Mouse (Mus musculus): ENCODE data around the gene Bsg. TPM values are rescaled to one million over a fixed set of nuclear protein-coding genes. Genes with fewer than 3 reads are reported as not detected.
"Not testable (repeated sequence)": the region's sequence is repeated elsewhere in the genome, so short reads cannot be mapped to it uniquely, and the experiment has no call there.

Gene Bsg
- polyA plus RNA-seq, 1 experiment from 2014 or later = 910 TPM

DNA sequence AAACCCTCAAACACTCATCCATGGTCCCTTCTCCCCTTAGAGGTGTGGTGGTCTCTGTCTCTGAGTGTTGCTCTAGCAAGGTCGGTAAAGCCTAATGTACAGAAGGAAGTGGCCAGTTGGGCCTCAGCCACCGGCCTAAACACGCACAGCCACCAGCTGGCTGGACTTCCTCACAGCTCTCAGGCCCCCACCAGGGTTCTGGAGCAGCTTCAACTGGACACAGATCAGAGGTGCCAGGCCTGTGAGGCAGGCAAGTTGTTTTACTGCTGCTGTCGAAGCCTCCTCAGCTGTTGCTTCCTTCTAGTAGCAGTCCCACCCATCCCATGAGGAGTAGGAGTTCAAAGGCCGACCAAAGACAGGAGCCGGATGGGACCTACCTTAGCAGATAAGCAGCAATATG, 6.4 kb upstream of the Bsg start:
- 64% methylated on average over 6 of the region's 6 CpGs for whole genome bisulfite sequencing
- Histone ChIP-seq H3K27me3 (no peaks in the 10 kb centered on the region), H3K9ac (no peak overlapping the region), H3K4me1 (peaks cover 48% of the 10 kb centered on the region), H3K27ac (peak overlapping the region; percentile 88; the same call in 1 of the 2 replicates), H3K4me3 (no peak overlapping the region), H3K36me3 (no peaks in the 10 kb centered on the region), H3K4me2 (no peak overlapping the region), H3K9me3 (no peaks in the 10 kb centered on the region)
- ATAC-seq (ENCODE audit: insufficient number of reproducible peaks, low FRiP score, low TSS enrichment, low read depth) = no peak

DNA sequence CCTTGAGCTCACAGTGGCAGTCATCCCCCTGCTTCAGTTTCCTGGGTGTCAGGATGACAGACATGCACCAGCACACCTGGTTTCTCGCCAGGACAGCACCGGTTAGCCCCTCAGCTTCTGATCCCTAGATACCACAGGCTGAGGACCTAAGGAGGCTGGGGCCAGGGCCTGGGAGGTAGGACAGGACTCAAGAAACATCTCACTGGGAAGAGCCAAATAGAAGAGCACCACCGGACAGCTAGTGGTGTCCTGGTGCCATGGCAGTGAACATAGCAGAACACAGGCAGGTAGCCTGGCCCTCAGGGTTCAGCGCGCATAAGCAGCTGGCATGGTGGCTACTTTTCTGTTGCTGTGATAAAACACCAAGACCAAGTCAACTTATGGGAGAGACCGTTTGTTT, 5.8 kb upstream of the Bsg start:
- Histone ChIP-seq H3K36me3 (no peaks in the 10 kb centered on the region), H3K9me3 (no peaks in the 10 kb centered on the region), H3K27ac (no peak overlapping the region), H3K4me3 (no peak overlapping the region), H3K4me2 (no peak overlapping the region), H3K4me1 (peaks cover 48% of the 10 kb centered on the region), H3K27me3 (no peaks in the 10 kb centered on the region), H3K9ac (no peak overlapping the region)
- WGBS = 94% methylated on average over 6 of the region's 6 CpGs
- ATAC-seq (ENCODE audit: insufficient number of reproducible peaks, low FRiP score, low TSS enrichment, low read depth) = no peak

DNA sequence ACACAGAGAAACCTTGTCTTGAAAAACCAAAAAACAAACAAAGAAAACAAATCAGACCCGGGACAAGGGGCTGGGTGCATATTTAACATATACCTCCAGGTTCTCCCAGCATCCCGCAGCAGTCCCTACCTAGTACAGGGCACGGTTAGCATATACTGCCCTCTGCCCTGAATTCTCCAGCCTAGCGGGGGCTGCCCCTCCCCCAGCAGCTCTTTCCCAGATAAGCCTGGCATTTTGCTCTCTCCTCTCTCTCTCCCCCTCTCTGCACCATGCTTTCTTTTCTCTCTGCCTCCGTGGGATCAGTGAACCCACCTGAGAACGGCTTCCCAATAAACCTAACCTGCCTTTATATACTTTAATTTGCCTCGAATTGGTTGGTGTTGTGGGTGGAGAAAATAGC, 3.6 kb upstream of the Bsg start:
- H3K9me3 ChIP-seq = no peaks in the 10 kb centered on the region
- WGBS = 49% methylated on average over 7 of the region's 7 CpGs
- H3K9ac ChIP-seq = no peak overlapping the region
- ATAC-seq (ENCODE audit: insufficient number of reproducible peaks, low FRiP score, low TSS enrichment, low read depth) = no peak
- H3K4me3 ChIP-seq = no peak overlapping the region
- H3K27me3 ChIP-seq = no peaks in the 10 kb centered on the region
- no peak overlapping the region for H3K4me2 ChIP-seq
- H3K36me3 ChIP-seq = no peaks in the 10 kb centered on the region
- H3K27ac ChIP-seq = no peak overlapping the region
- peaks cover 36% of the 10 kb centered on the region for H3K4me1 ChIP-seq

DNA sequence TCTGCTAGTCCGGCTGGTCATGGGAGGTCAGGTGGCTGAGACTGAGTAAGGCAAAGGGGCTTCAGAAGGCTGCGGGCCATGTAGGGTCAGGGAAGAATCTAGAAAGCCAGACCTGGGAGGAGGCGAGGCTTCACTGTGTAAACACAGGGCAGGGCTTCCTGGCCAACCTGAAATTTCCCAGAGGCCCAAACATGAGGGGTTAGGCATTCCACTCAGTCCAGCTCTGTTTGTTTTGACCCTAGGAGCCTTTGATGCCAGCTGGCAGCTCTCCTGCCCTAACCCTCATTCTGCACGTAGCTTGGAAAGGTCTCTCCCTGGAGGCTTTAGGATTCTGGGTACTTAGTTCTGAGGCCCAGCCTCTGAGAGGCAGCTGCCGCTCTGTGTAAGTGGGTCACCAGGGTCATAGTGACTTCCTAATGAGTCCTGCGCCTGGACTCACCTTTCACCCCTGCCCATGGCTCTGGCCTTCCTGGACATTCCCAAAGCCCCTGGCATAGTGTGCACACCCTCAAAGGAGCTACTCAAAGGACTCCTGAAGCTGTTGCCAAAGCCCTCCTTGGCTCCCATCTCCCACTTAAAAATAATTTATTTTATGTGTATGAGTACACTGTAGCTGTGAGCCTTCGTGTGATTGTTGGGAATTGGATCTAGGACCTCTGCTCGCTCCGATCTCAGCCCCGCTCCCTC, 2.7 kb upstream of the Bsg start:
- Histone ChIP-seq H3K9me3 (no peaks in the 10 kb centered on the region), H3K4me3 (no peak overlapping the region), H3K36me3 (peaks cover 3% of the 10 kb centered on the region; the same call in 1 of the 2 replicates), H3K27me3 (no peaks in the 10 kb centered on the region), H3K4me1 (peaks cover 36% of the 10 kb centered on the region), H3K4me2 (no peak overlapping the region), H3K27ac (peak overlapping the region; percentile 66), H3K9ac (no peak overlapping the region)
- ATAC-seq (ENCODE audit: insufficient number of reproducible peaks, low FRiP score, low TSS enrichment, low read depth) = no peak
- WGBS = 47% methylated on average over 10 of the region's 10 CpGs

DNA sequence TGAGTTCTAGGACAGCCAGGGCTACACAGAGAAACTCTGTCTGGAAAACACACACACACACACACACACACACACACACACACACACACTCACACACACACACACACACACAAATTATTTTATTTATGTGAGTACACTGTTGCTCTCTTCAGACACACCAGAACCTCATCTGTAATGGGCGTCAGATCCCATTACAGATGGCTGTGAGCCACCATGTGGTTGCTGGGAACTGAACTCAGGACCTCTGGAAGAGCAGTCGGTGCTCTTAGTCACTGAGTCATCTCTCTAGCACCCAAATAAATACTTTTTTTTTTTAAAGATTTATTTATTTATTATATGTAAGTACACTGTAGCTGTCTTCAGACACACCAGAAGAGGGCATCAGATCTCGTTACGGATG, 1.3 kb upstream of the Bsg start:
- H3K4me2 ChIP-seq = not testable (repeated sequence)

DNA sequence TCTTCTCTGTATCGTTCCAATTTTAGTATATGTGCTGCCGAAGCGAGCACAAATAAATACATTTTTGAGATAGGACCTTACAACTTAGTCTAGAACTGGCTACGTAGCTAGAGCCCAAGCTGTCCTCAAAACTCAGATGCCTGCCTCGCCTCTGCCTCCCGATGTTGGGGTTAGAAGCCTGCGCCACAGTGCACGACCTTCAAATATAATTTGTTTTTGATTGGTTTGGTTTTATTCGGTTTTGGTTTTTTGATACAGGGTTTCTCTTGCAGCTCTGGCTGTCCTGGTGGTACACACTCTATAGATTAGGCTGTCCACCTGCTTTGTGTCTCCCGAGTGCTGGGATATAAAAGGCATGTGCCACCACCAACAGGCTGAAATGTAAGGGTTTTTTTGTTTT, 750 bp upstream of the Bsg start:
- no peaks in the 10 kb centered on the region for H3K9me3 ChIP-seq
- H3K9ac ChIP-seq = no peak overlapping the region
- H3K4me3 ChIP-seq = peak overlapping the region; percentile 77
- H3K27me3 ChIP-seq = no peaks in the 10 kb centered on the region
- WGBS = 78% methylated on average over 10 of the region's 10 CpGs
- peak overlapping the region; percentile 81 for H3K4me2 ChIP-seq
- peaks cover 38% of the 10 kb centered on the region for H3K4me1 ChIP-seq
- 0 out of 2 replicates have a peak overlapping the region, but pooled peaks have one; percentile 82 for H3K27ac ChIP-seq
- ATAC-seq (ENCODE audit: insufficient number of reproducible peaks, low FRiP score, low TSS enrichment, low read depth) = no peak
- peaks cover 11% of the 10 kb centered on the region for H3K36me3 ChIP-seq

More for the DNA sequence above, 1.3 kb upstream of the Bsg start:
- not testable (repeated sequence) for H3K4me3 ChIP-seq; ATAC-seq (ENCODE audit: insufficient number of reproducible peaks, low FRiP score, low TSS enrichment, low read depth); H3K27ac ChIP-seq; H3K9me3 ChIP-seq; H3K9ac ChIP-seq; H3K27me3 ChIP-seq
- Histone ChIP-seq H3K36me3 (peaks cover 10% of the 10 kb centered on the region), H3K4me1 (peaks cover 38% of the 10 kb centered on the region)
- 82% methylated on average over 4 of the region's 4 CpGs for whole genome bisulfite sequencing

DNA sequence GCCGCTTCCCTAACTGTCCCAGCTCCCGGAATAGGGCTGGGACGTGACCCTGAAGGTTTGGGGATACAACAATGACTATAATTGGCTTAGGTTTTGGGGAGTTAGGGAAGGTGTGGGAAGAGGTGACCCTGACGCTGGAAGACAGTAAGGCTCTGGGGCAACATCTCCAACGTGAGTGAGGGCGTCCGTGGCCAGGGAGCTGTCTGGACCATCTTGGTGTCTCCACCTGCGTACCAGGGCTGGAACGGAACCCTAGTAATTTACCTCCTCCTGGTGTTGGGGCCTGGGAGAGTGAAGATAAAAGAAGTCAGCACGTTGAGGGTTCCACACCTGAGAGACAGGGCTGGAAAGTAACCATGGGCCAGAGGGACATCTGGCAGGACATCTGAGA, 674 bp downstream of the Bsg start:
- peak overlapping the region; percentile 81 for H3K4me2 ChIP-seq
- WGBS = 4% methylated on average over 10 of the region's 10 CpGs
- H3K4me3 ChIP-seq = peak overlapping the region; percentile 77
- no peaks in the 10 kb centered on the region for H3K27me3 ChIP-seq
- H3K9me3 ChIP-seq = no peaks in the 10 kb centered on the region
- ATAC-seq (ENCODE audit: insufficient number of reproducible peaks, low FRiP score, low TSS enrichment, low read depth) = no peak
- peak overlapping the region; percentile 82 for H3K9ac ChIP-seq
- peak overlapping the region; percentile 82; the same call in 1 of the 2 replicates for H3K27ac ChIP-seq
- peaks cover 25% of the 10 kb centered on the region for H3K36me3 ChIP-seq
- peaks cover 42% of the 10 kb centered on the region for H3K4me1 ChIP-seq

DNA sequence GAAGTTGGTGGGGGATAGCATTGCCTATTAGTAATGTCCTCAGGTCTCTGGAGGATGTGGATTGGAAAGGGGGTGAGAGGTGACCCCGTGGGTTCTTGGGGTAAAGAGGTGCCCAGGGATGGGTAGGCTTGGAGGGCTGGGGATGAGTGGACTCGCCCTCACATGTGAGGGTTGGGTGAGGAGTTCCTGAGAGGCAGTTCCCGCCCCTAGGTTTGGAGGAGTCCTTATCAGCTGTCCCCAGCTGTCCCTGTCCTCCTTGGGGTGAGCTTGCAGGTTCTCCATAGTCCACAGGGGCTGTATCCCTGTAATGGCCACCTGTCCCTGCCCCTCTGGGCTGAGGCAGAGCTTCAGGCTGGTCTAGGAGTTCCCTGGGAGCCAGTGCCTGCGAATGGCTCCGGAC, 1.7 kb downstream of the Bsg start:
- H3K27ac ChIP-seq = no peak overlapping the region
- peaks cover 35% of the 10 kb centered on the region for H3K36me3 ChIP-seq
- peaks cover 38% of the 10 kb centered on the region for H3K4me1 ChIP-seq
- H3K9me3 ChIP-seq = no peaks in the 10 kb centered on the region
- whole genome bisulfite sequencing = 76% methylated on average over 5 of the region's 5 CpGs
- peak overlapping the region; percentile 81 for H3K4me2 ChIP-seq
- H3K27me3 ChIP-seq = no peaks in the 10 kb centered on the region
- ATAC-seq (ENCODE audit: insufficient number of reproducible peaks, low FRiP score, low TSS enrichment, low read depth) = no peak
- H3K9ac ChIP-seq = no peak overlapping the region
- peak overlapping the region; percentile 77; the same call in 1 of the 2 replicates for H3K4me3 ChIP-seq

DNA sequence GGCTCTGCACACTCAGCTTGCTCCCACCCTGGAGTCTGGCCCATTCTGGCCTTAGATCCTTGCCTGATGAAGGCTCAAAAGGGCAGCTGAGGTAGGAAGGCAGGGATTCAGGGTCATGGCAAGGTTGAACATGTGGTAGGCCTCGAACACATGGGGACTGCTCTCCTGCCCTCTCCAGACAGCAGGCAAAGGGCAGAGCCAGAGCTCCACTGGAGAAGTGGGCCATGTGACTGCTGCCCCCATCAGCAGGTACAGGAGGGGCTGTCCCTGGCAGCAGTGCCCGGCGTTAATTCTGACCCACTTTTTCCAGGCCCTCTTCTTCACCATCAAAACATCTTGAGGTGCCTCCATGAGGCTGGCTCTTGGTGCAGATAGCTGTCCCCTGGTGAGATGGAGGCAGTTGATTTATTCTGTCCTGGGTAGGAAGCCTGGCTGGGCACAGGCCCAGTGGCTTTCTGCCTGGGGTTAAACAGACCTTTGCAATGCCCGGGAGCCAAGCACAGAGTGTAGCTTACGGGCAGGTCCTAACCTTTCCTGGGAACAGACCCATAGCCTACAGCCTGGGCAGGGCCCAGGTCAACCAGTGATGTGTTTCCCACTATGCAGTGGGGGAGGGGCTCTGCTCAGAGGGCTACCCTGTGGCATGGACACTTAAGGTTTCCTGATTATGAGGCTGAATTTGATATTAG, 2.3 kb downstream of the Bsg start:
- no peak for ATAC-seq (ENCODE audit: insufficient number of reproducible peaks, low FRiP score, low TSS enrichment, low read depth)
- Histone ChIP-seq H3K4me2 (peak overlapping the region; percentile 81; the same call in 1 of the 2 replicates), H3K4me1 (peaks cover 32% of the 10 kb centered on the region), H3K27ac (no peak overlapping the region), H3K9me3 (no peaks in the 10 kb centered on the region), H3K36me3 (peaks cover 41% of the 10 kb centered on the region), H3K27me3 (no peaks in the 10 kb centered on the region), H3K9ac (no peak overlapping the region), H3K4me3 (peak overlapping the region; percentile 2; the same call in 1 of the 2 replicates)
- 77% methylated on average over 5 of the region's 5 CpGs for WGBS

DNA sequence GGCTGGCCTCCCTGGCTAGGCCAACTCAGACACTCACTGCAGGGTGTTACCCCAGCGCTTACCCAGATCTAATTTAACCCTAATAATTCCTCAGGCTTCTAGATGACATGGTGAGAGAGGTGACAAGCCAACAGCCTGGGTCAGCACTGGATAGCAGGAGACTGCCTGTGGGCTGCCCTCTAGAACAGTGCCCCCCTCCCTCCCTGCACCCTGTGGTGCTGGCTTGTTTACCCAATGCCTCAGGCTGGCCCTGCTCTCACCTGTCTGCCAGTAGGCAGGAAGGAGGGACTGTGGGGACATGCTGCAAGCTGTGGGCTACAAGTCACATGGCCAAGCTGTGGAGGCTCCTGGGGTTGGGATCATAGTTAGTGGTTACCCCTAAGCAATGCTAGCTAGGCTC, 2.9 kb downstream of the Bsg start:
- H3K9ac ChIP-seq = no peak overlapping the region
- no peak overlapping the region for H3K4me3 ChIP-seq
- no peak overlapping the region for H3K27ac ChIP-seq
- no peak for ATAC-seq (ENCODE audit: insufficient number of reproducible peaks, low FRiP score, low TSS enrichment, low read depth)
- H3K4me2 ChIP-seq = no peak overlapping the region
- H3K27me3 ChIP-seq = no peaks in the 10 kb centered on the region
- peaks cover 47% of the 10 kb centered on the region for H3K36me3 ChIP-seq
- no peaks in the 10 kb centered on the region for H3K9me3 ChIP-seq
- 52% methylated on average over 1 of the region's 1 CpGs for WGBS
- peaks cover 29% of the 10 kb centered on the region for H3K4me1 ChIP-seq

DNA sequence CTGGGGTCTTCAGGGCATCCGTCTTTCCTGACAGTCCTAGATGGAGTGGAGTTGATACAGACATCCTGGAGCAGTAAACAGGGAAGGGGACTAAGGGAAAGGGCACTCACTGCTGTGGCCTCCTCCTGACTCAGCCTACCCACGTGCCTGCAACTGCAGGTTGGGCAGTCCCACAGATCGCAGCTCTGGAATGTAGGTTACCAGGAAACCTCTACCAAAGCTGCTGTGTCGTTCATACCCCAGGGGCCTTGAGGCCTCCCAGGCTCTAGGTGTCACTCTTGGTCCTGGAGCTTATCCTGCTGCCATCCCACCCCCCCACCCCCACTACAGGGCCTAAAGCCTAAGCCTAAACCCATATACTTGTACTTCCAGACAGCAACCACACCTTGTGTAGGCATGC, 3.5 kb downstream of the Bsg start:
- WGBS = 69% methylated on average over 4 of the region's 4 CpGs
- no peak overlapping the region for H3K27ac ChIP-seq
- peaks cover 47% of the 10 kb centered on the region for H3K36me3 ChIP-seq
- no peak overlapping the region for H3K4me2 ChIP-seq
- no peak for ATAC-seq (ENCODE audit: insufficient number of reproducible peaks, low FRiP score, low TSS enrichment, low read depth)
- no peak overlapping the region for H3K9ac ChIP-seq
- H3K4me3 ChIP-seq = no peak overlapping the region
- no peaks in the 10 kb centered on the region for H3K27me3 ChIP-seq
- H3K9me3 ChIP-seq = no peaks in the 10 kb centered on the region
- peaks cover 29% of the 10 kb centered on the region for H3K4me1 ChIP-seq

DNA sequence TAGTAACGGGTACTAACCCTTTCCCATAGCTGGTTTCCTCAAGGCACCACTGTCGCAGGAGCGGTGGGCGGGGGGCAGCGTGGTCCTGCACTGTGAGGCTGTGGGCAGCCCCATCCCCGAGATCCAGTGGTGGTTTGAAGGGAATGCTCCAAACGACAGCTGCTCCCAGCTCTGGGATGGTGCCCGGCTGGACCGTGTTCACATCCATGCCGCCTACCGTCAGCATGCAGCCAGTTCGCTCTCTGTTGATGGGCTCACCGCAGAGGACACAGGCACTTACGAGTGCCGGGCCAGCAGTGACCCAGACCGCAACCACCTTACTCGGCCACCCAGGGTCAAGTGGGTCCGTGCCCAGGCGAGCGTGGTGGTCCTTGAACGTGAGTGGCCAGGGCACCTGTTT, 4.4 kb downstream of the Bsg start:
- peaks cover 5% of the 10 kb centered on the region; the same call in 1 of the 2 replicates for H3K27me3 ChIP-seq
- no peak overlapping the region for H3K4me3 ChIP-seq
- peaks cover 29% of the 10 kb centered on the region for H3K4me1 ChIP-seq
- 86% methylated on average over 21 of the region's 21 CpGs for WGBS
- H3K9me3 ChIP-seq = no peaks in the 10 kb centered on the region
- peaks cover 47% of the 10 kb centered on the region for H3K36me3 ChIP-seq
- H3K4me2 ChIP-seq = no peak overlapping the region
- ATAC-seq (ENCODE audit: insufficient number of reproducible peaks, low FRiP score, low TSS enrichment, low read depth) = no peak
- H3K9ac ChIP-seq = no peak overlapping the region
- H3K27ac ChIP-seq = no peak overlapping the region
